Mouse (Mus musculus) olfactory bulb, adult 2 months (tissue): ENCODE results near the gene Fbxo42.

Source experiments
- CTCF ChIP-seq: fragments of 200-500 bp; IDR thresholded peaks from 2 replicates; pipeline ENCODE4 v1.5.1; 2012; ENCODE audit warnings: low read depth, mild to moderate bottlenecking, low read length, moderate library complexity; ENCODE audit not compliant: insufficient read depth
- POLR2A ChIP-seq: fragments of 200-500 bp; IDR thresholded peaks from 2 replicates; pipeline ENCODE4 v1.6.1; 2012; ENCODE audit warnings: mild to moderate bottlenecking, low read depth, low read length, moderate library complexity; ENCODE audit not compliant: insufficient read depth

GRCm38 (mm10) chr4:141212892-141213291, 65.2 kb downstream of the Fbxo42 start:
- TF ChIP-seq POLR2A (no peak), CTCF (no peak)
